Mouse (Mus musculus) megakaryocyte-erythroid progenitor cell, adult 5-6 weeks (primary cell): ENCODE results near the gene Map3k3. TPM values are rescaled to one million over a fixed set of nuclear protein-coding genes. Genes with fewer than 3 reads are reported as not detected.

Experiments used
- ATAC-seq: replicated peaks from 2 replicates; pipeline ENCODE4 v1.8.0; 2016; ENCODE audit warnings: mild to moderate bottlenecking, inconsistent platforms; ENCODE audit not compliant: severe bottlenecking, poor library complexity, low FRiP score, low TSS enrichment
- total RNA-seq, 2 experiments: library from RNA; stranded (forward) in 1 of 2; stranded (reverse) in 1 of 2; fragments of 200-1000, 215-1000 nt in 1 of 2; fragments of >200 nt in 1 of 2; fragmentation: Nextera tagmentation in 1 of 2; gene quantifications; 2 replicates each; pipeline ENCODE4 v1.2.3; 2014 to 2017

Gene Map3k3
- total RNA-seq, 2 experiments from 2014 or later: 5.9 to 10.3 TPM

DNA sequence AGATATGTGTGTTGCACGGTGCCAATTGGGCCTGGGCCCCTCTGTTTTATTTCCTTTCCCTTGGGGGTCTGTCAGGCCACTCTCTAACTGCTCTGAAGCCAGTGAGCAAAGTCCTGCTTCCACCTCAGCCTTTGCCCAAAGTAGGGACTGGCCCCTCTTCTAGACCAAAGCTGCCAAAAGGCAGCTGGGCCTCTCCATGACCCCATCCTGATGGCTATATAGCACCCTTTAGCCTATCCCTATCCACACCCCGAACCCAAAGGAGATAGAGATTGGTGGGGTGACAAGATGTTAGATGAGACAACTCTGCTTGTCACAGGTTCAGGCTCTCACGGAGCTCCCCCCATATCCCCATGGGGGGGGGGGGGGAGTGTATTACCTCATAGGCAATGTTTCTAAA lies 71.3 kb downstream of the Map3k3 start:
- no peak for ATAC-seq

DNA sequence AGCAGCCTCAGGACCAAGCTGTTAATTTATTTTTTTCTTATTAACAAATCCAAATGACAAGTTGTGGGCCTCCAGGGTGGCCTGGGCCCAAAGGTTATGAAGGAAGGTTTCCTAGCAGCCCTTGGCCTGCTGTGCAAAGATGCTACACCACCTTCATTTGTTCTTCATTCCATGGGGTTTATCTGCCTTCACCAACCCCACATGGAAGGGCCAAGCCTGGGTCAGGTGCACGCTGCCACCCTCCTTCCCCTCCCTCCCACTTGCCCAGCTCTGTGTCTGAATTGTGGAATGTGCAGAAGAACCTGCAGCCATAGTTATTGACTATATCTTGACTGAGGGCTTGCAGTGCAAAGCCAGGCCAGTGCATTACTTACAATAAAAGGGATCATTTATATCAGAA lies 71.8 kb downstream of the Map3k3 start:
- no peak for ATAC-seq

DNA sequence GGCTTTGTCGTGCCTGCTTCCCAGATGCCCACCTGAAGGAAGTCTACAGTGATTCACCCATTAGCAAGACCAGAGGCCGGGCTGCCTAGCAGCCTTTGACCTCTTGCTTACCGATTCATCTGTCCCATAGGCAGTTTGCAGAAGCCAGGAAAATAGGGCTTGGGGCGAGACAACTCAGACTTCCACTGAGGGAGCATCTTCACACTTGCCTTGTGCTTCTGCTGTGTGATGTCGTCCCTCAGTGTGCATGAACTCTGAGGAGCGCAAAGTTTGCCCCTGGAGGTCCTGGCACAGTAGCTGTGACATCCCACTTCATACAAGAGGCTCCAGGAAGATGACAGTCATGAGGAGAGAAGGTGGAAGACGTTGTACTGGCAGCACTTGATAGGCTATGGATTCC lies 72.7 kb downstream of the Map3k3 start:
- ATAC-seq: no peak

- ATAC-seq: peak; percentile 47; the same call in 1 of the 2 replicates
These were observed 73.9 kb downstream of the Map3k3 start for GRCm38 (mm10) chr11:106158081-106158929.

GRCm38 (mm10) chr11:106158930-106159215 lies 74.5 kb downstream of the Map3k3 start:
- no peak for ATAC-seq

DNA sequence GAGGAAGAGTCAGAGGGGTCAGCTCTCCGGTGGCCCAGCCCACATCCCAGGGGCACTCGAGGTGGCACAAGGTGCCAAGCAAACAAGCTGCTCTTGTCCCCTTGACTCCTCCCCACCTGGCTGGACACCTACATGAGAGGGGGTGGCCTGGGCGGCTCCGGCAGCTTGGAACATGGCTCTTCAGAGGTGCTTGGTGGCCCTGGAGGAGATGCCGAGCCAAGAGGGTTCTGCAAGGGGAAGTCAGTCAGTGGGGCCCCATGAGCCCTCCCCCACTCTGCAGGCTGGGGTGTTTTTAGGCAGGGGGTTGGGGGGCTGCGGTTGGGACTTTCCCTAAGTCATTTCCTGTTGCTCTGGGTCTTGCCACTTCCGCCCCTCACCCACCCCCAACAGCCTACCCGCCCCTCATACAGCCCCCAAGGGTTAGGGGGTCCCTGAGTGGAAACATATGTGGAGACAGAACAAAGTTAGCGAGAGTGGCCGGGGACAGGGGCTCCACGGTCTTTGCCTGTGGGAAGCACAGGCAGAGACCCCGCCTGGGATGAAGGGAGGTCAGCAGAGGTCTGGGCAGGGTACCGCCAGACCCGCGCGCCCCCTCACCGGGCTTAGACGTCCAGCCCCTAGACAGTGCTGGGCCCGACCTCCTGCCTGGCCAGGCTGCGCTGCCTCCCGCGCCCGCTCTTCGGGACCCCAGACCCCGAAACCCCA lies 75.0 kb downstream of the Map3k3 start:
- peak; percentile 16; the same call in 1 of the 2 replicates for ATAC-seq

DNA sequence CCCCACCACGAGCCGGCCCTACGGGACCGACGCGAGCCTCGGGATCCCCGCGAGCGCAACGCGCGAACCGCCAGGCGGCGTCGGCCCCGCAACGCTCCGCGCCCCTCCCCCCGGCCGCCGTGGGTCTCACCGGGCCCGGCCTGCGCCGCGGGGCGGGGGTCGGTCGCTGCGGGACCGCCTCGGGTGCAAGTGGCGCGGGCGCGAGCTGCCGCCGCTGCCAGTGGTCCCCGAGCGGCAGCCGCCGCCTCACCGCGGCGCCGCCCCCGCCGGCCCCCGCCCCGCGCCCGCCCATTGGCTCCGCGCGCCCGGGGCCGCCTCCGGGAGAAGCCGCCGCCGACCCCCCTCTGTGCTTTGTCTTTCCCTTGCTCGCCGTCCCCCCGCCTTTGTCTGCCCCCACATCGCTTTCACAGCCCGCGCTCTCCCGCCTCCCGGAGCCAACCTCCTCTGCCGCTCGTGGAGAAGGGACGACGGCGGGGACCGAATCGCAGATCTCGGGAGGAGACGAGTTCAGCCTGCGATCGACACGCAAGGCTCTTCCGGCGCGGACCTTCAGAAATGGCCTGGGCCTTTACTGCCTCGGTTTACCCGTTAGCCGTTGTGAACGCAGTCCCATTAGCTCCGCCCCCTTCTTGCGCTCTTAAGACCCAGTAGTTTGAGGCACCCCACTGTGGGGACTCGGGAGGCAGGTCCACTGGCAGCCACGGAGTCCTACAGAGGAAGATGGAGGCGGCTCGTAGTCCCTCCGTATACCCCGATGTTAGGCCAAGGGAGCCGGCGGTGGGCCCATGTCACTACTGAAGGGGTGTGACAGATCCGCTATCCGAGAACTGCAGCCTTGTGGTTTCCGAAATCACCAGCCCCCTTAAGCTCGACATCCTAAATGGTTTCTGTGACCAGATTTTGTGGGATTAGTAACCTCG lies 75.8 kb downstream of the Map3k3 start:
- ATAC-seq: peak; percentile 53

GRCm38 (mm10) chr11:106160841-106161721 lies 76.7 kb downstream of the Map3k3 start, which contains the start of the genes Gm10840 and Limd2:
Gm10840 (plus strand) TSS chr11:106160850.
Limd2 (minus strand) TSS chr11:106160860.
- peak; percentile 4; the same call in 1 of the 2 replicates for ATAC-seq

GRCm38 (mm10) chr11:106162237-106162636 lies 77.8 kb downstream of the Map3k3 start:
- no peak for ATAC-seq

DNA sequence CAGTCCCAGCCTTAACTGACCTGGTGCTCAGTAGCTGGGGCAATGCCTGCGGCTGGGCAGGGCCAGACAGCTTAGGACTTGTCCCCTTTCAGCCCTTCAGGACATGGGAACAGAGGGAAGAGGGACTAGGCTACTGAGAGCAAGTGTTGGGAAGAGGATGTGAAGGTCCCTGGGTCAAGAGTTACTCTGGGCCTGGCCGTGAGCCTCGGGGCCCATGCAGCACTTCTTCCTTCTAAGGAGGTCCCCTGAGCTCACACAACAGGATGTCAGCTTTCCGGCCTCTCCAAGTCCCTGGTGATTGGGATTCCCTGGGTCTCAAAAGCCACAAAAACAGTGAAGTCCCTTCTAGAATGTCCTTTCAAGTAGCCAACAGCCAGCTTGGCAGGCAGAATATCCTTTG lies 79.1 kb downstream of the Map3k3 start:
- no peak for ATAC-seq

- ATAC-seq: no peak
These were observed 80.3 kb downstream of the Map3k3 start for GRCm38 (mm10) chr11:106164601-106165180.

DNA sequence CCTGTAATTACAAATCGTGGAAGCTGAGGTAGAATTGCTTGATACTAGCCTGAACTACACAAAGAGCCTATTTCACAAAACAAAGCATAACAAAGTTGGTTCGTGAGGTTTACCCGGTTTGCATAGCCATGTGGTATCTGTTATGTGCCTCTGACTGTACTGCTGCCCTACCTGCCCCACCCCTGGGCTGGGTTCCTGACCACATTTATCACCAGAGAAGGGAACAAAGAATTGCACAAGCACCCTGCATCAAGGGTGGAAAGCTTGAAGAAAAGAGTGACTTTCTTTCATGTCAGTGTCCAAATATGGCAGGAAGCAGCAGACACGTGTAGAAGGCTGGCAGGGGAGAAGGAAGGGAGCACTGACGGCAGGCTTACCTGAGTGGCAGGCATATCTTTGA lies 83.0 kb downstream of the Map3k3 start:
- peak; percentile 56 for ATAC-seq

GRCm38 (mm10) chr11:106170807-106171206 lies 86.4 kb downstream of the Map3k3 start:
- no peak for ATAC-seq

DNA sequence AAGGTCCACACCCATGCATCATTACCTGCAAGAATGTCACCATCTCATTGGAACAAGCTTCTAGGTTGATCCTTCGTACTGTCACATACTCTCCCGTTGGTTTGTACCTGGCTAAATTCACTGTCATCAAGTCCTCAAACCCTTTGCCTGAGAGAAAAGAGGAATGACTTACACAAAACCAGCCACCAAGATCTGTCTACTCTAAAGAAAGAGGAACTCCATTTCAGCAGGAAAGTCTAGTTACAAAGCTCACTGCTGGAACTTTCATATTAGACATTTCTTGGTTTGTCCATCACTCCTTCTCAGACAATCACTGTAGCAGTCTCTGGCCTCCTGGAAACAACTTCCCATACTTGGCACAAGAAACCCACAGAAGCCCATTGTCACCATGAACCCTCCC lies 88.8 kb downstream of the Map3k3 start:
- ATAC-seq: no peak

- no peak for ATAC-seq
These were observed 90.0 kb downstream of the Map3k3 start for GRCm38 (mm10) chr11:106174372-106174771.

GRCm38 (mm10) chr11:106175081-106175480 lies 90.7 kb downstream of the Map3k3 start:
- no peak for ATAC-seq

GRCm38 (mm10) chr11:106176372-106176771 lies 92.0 kb downstream of the Map3k3 start:
- no peak for ATAC-seq

GRCm38 (mm10) chr11:106178036-106178782 lies 93.8 kb downstream of the Map3k3 start:
- peak; percentile 92 for ATAC-seq
